Mouse (Mus musculus) cerebellum, postnatal 10 days (tissue): Measurements from ENCODE around the gene AL731706.1.

Experiments used
- DNase-seq, 2 experiments: peaks; one replicate each; pipeline ENCODE4 v3.0.0; 2021; ENCODE audit warnings: mixed read lengths in 2 of 2

Gene AL731706.1

DNA sequence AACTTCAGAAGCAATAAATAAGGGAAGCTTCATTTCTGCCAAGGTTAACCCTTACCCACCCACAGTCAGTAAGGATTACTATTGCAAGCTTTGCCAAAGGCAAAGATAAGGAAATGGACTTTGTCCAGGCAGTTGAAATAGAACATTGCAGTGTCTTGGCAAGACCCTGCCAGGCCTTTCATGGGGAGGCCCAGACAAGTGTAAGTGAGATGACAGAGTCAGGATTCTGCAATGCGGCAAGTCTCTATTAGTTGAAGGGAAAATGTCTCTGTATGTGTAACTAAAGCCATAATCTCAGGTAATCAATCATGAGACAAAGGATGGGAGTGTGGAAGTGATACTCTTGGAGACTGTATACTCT lies 56.5 kb downstream of the AL731706.1 start:
- DNase-seq = no peak

DNA sequence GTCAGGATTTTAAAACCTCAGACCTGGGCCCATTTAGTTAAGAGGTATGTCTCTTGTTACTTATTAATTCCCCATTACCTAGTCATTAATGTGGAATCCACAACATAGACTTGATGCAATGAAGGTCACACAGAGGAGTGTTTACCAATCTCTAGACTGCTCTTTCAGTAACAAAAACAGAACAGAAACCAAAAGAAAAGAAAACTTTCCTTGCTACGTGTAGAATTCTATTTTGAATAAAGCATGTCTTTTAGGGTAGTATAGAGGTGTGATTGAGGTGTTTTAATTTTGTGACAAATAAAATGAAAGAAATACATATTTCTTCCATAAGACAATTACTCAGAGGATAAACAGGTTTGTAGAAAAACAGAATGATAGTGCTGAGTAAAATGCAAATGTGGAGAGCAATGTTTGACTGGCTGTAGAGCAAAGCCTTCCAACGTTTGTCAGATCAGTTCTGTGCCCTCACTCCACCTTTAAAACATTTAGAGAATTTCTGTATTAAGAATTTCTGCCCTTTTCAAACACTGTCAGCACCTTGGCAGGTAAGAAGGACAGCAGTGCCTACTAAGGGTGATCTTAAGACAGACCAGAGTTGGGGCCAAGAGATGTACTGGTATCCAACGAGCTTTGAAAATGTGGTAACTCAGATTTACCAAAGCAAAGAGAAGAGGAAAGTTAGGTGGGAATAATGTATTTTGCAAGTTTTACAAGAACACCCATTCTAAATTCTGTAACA lies 57.0 kb downstream of the AL731706.1 start:
- DNase-seq = no peak

DNA sequence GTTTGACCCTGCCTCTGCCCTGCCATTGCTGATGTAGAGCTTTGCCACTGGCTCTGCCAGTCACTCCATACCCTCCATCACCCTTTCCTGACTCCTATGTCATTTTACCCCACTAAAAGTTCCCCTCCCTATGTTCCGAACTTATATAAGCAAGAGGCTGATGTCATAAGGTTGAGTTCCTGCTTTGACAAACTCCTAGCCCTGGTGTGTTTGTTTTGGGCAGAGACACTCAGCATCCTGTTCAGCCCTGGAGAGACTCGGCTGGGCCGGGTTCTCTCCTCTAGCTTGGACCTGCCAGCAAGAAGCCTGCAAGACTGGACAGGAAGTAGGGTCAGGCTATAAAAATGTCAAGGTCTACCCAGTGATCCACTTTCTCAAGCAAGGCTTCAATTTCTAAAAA lies 58.3 kb downstream of the AL731706.1 start:
- no peak for DNase-seq
